In genomic region chr13:100594041-100594792, GRCm38 (mm10) we compare ENCODE assay signal across 8 mouse cellular contexts. TPM values are rescaled to one million over a fixed set of nuclear protein-coding genes. Genes with fewer than 3 reads are reported as not detected.
A peak's percentile ranks its signal among the peaks of the same experiment; 100 is the strongest.
DNase-seq lines count a peak whose midpoint lies in the region; ATAC-seq and TF ChIP-seq lines count a peak whose summit lies in the region.

No protein-coding gene starts in this region.

- no peaks in the 10 kb centered on the region for H3K9me3 ChIP-seq in MEL (replicated peaks; ENCODE audit: insufficient read depth, low read length)
- H3K9me3 ChIP-seq in embryonic facial prominence, embryonic 14.5 days (ENCODE audit: control insufficient read depth, low read length), result no peaks in the 10 kb centered on the region
- no peaks in the 10 kb centered on the region for H3K9me3 ChIP-seq in midbrain, embryonic 10.5 days (replicated peaks)

- peak; percentile 34 for DNase-seq in embryo, embryonic 10 days (ENCODE audit: low spot score)
- DNase-seq in embryo, embryonic 11 days, result no peak
- no peak for DNase-seq in MEL (ENCODE audit: low read depth, low spot score)
- DNase-seq in embryonic facial prominence, embryonic 14.5 days (ENCODE audit: low spot score), result peak; percentile 39
- peak; percentile 27 for DNase-seq in heart, postnatal 4 days
- peak; percentile 24 to 50 for DNase-seq in layer of hippocampus, adult 8-10 months (ENCODE audit: low spot score in 2 of 2)
- no peak for DNase-seq in midbrain, embryonic 10.5 days (ENCODE audit: low spot score)
- DNase-seq in thymus, postnatal 0 days (ENCODE audit: low spot score), result peak; percentile 58

- TF ChIP-seq RAD21 in MEL (IDR thresholded peaks at IDR 0.05; ENCODE audit: low read depth, low read length), result no peak

- H3K36me3 ChIP-seq in MEL (ENCODE audit: control insufficient read depth in 1 of 2, insufficient read depth in 2 of 2, low read length in 2 of 2), result no peaks in the 10 kb centered on the region
- no peaks in the 10 kb centered on the region for H3K36me3 ChIP-seq in embryonic facial prominence, embryonic 14.5 days (ENCODE audit: control insufficient read depth, insufficient read depth, low read length)
- no peaks in the 10 kb centered on the region for H3K36me3 ChIP-seq in midbrain, embryonic 10.5 days

- H3K4me3 ChIP-seq in MEL (ENCODE audit: control insufficient read depth in 1 of 2, insufficient read depth in 1 of 2, low read depth in 2 of 2, low read length in 2 of 2), result no peak overlapping the region
- H3K4me3 ChIP-seq in embryonic facial prominence, embryonic 14.5 days (ENCODE audit: low read depth, low read length), result no peak overlapping the region
- 0 out of 2 replicates have a peak overlapping the region, but pooled peaks have one; percentile 26 for H3K4me3 ChIP-seq in midbrain, embryonic 10.5 days

- H3K27ac ChIP-seq in MEL (ENCODE audit: control insufficient read depth, low read depth, low read length), result no peak overlapping the region
- H3K27ac ChIP-seq in embryonic facial prominence, embryonic 14.5 days (replicated peaks; ENCODE audit: low read depth, low read length), result no peak overlapping the region; the same call in 1 of the 2 replicates
- H3K27ac ChIP-seq in midbrain, embryonic 10.5 days (replicated peaks), result no peak overlapping the region

- TF ChIP-seq EP300 in MEL (IDR thresholded peaks at IDR 0.05; ENCODE audit: low read depth in 1 of 2, low read length in 2 of 2), result no peak

- peak; percentile 44; the same call in 1 of the 2 replicates for ATAC-seq in embryonic facial prominence, embryonic 14.5 days (ENCODE audit: low read depth)

- TF ChIP-seq CTCF in MEL (IDR thresholded peaks at IDR 0.05 in 2 of 3, conservative IDR thresholded peaks at IDR 0.05 in 1 of 3; ENCODE audit: control insufficient read depth in 1 of 3, insufficient read depth in 1 of 3, low read depth in 2 of 3, low read length in 3 of 3, poor library complexity in 1 of 3, severe bottlenecking in 1 of 3), result no peak

- H3K79me2 ChIP-seq in MEL (ENCODE audit: control insufficient read depth, insufficient read depth, low read length, poor library complexity), result no peaks in the 10 kb centered on the region

- H3K4me2 ChIP-seq in embryonic facial prominence, embryonic 14.5 days (ENCODE audit: low read depth, low read length), result 0 out of 2 replicates have a peak overlapping the region, but pooled peaks have one; percentile 3

- no peak overlapping the region for H3K9ac ChIP-seq in MEL (ENCODE audit: control insufficient read depth, low read depth, low read length, poor library complexity, severe bottlenecking)
- no peak overlapping the region for H3K9ac ChIP-seq in embryonic facial prominence, embryonic 14.5 days (ENCODE audit: low read depth, low read length)

- TF ChIP-seq POLR2A in MEL (IDR thresholded peaks at IDR 0.05; ENCODE audit: control insufficient read depth in 1 of 2, insufficient read depth in 1 of 2, low read depth in 1 of 2, low read length in 2 of 2, poor library complexity in 1 of 2), result no peak

- H3K4me1 ChIP-seq in MEL (ENCODE audit: control insufficient read depth in 1 of 2, insufficient read depth in 2 of 2, low read length in 2 of 2), result no peaks in the 10 kb centered on the region
- no peaks in the 10 kb centered on the region for H3K4me1 ChIP-seq in embryonic facial prominence, embryonic 14.5 days (ENCODE audit: control insufficient read depth, insufficient read depth, low read length)
- no peaks in the 10 kb centered on the region for H3K4me1 ChIP-seq in midbrain, embryonic 10.5 days

- WGBS in embryonic facial prominence, embryonic 14.5 days, result 72% methylated on average over 11 of the region's 17 CpGs
- 62% methylated on average over 11 of the region's 17 CpGs for WGBS in midbrain, embryonic 10.5 days

- H3K27me3 ChIP-seq in MEL (ENCODE audit: control insufficient read depth in 1 of 2, insufficient read depth in 2 of 2, low read length in 2 of 2), result no peaks in the 10 kb centered on the region
- no peaks in the 10 kb centered on the region for H3K27me3 ChIP-seq in embryonic facial prominence, embryonic 14.5 days (replicated peaks; ENCODE audit: control insufficient read depth, insufficient read depth, low read length)
- no peaks in the 10 kb centered on the region for H3K27me3 ChIP-seq in midbrain, embryonic 10.5 days (ENCODE audit: low read depth, poor library complexity, severe bottlenecking)

TF ChIP-seq in MEL, 35 proteins besides CTCF, POLR2A, EP300 and RAD21:
- TF ChIP-seq MXI1 (IDR thresholded peaks at IDR 0.05; ENCODE audit: low read depth, low read length), result no peak
- TF ChIP-seq USF1 (IDR thresholded peaks at IDR 0.05; ENCODE audit: low read depth, low read length), result 0 out of 2 replicates have a peak, but pooled peaks have one; percentile 14
- no peak for TF ChIP-seq POLR2AphosphoS5 (IDR thresholded peaks at IDR 0.05; ENCODE audit: borderline replicate concordance, low read depth, low read length)
- TF ChIP-seq SMC3 (IDR thresholded peaks at IDR 0.05; ENCODE audit: low read depth, low read length), result no peak
- no peak for TF ChIP-seq SIN3A (IDR thresholded peaks at IDR 0.05; ENCODE audit: low read length)

RNA-seq across cellular contexts. Expression of gene Marveld2, which starts 22.6 kb away (rescaled TPM):
- total RNA-seq in MEL (2012; rRNA removed), result not detected in 2 replicates
- polyA plus RNA-seq in MEL (2012; ENCODE audit: insufficient read depth in 1 of 2, insufficient read length in 2 of 2, low read depth in 1 of 2, low replicate concordance in 2 of 2, missing spikeins in 1 of 2), result not detected
- 6.1 and 8.4 TPM in 2 replicates for polyA plus RNA-seq in embryonic facial prominence, embryonic 14.5 days (2014; fragmentation: Nextera tagmentation; extraction: Ambion mirVana)
- 1 to 10 TPM; 1.7 to 2.0 TPM for total RNA-seq in heart, postnatal 4 days (2021)
- total RNA-seq in layer of hippocampus, adult 8-10 months (2022), result 1 to 10 TPM; 1.5 to 2.3 (median 1.5) TPM
- polyA plus RNA-seq in midbrain, embryonic 10.5 days (2016; fragmentation: Nextera tagmentation; extraction: Ambion mirVana), result 2.1 and 2.3 TPM in 2 replicates
- polyA plus RNA-seq in thymus, postnatal 0 days (2015; fragmentation: Nextera tagmentation; extraction: Ambion mirVana), result 1.5 TPM in 2 replicates

RNA-seq across cellular contexts. Expression of gene Ocln, which starts 41.7 kb away (rescaled TPM):
- 0.23 and 0.31 TPM in 2 replicates for total RNA-seq in MEL (2012; rRNA removed)
- under 1 TPM in 1 of 2 experiments, not detected in 1; 0.58 TPM for polyA plus RNA-seq in MEL (2012; ENCODE audit: insufficient read depth in 1 of 2, insufficient read length in 2 of 2, low read depth in 1 of 2, low replicate concordance in 2 of 2, missing spikeins in 1 of 2)
- 7.1 and 7.4 TPM in 2 replicates for polyA plus RNA-seq in embryonic facial prominence, embryonic 14.5 days (2014; fragmentation: Nextera tagmentation; extraction: Ambion mirVana)
- 1 to 10 TPM; 1.6 TPM for total RNA-seq in heart, postnatal 4 days (2021)
- total RNA-seq in layer of hippocampus, adult 8-10 months (2022), result 10 to 100 TPM in 3 of 4 experiments, 1 to 10 TPM in 1; 10.0 to 14.1 (median 11.3) TPM
- polyA plus RNA-seq in midbrain, embryonic 10.5 days (2016; fragmentation: Nextera tagmentation; extraction: Ambion mirVana), result 1.2 and 1.5 TPM in 2 replicates
- polyA plus RNA-seq in thymus, postnatal 0 days (2015; fragmentation: Nextera tagmentation; extraction: Ambion mirVana), result 1.6 and 2.2 TPM in 2 replicates

RNA-seq across cellular contexts. Expression of gene Ak6, which starts 56.6 kb away (rescaled TPM):
- total RNA-seq in MEL (2012; rRNA removed), result 234 and 247 TPM in 2 replicates
- polyA plus RNA-seq in MEL (2012; ENCODE audit: insufficient read depth in 1 of 2, insufficient read length in 2 of 2, low read depth in 1 of 2, low replicate concordance in 2 of 2, missing spikeins in 1 of 2), result 100 to 1,000 TPM; 199 to 216 TPM
- 257 and 266 TPM in 2 replicates for polyA plus RNA-seq in embryonic facial prominence, embryonic 14.5 days (2014; fragmentation: Nextera tagmentation; extraction: Ambion mirVana)
- 100 to 1,000 TPM; 102 to 106 TPM for total RNA-seq in heart, postnatal 4 days (2021)
- 10 to 100 TPM; 84.4 to 91.1 (median 87.4) TPM for total RNA-seq in layer of hippocampus, adult 8-10 months (2022)
- polyA plus RNA-seq in midbrain, embryonic 10.5 days (2016; fragmentation: Nextera tagmentation; extraction: Ambion mirVana), result 342 and 358 TPM in 2 replicates
- 314 TPM in 2 replicates for polyA plus RNA-seq in thymus, postnatal 0 days (2015; fragmentation: Nextera tagmentation; extraction: Ambion mirVana)

RNA-seq across cellular contexts. Expression of gene Rad17, which starts 56.6 kb away (rescaled TPM):
- 29.4 and 31.2 TPM in 2 replicates for total RNA-seq in MEL (2012; rRNA removed)
- polyA plus RNA-seq in MEL (2012; ENCODE audit: insufficient read depth in 1 of 2, insufficient read length in 2 of 2, low read depth in 1 of 2, low replicate concordance in 2 of 2, missing spikeins in 1 of 2), result 10 to 100 TPM in 1 of 2 experiments, not detected in 1; 21.7 TPM
- 22.4 and 22.6 TPM in 2 replicates for polyA plus RNA-seq in embryonic facial prominence, embryonic 14.5 days (2014; fragmentation: Nextera tagmentation; extraction: Ambion mirVana)
- total RNA-seq in heart, postnatal 4 days (2021), result 10 to 100 TPM; 21.8 to 22.5 TPM
- total RNA-seq in layer of hippocampus, adult 8-10 months (2022), result 10 to 100 TPM; 15.4 to 18.9 (median 15.7) TPM
- polyA plus RNA-seq in midbrain, embryonic 10.5 days (2016; fragmentation: Nextera tagmentation; extraction: Ambion mirVana), result 20.0 and 21.7 TPM in 2 replicates
- polyA plus RNA-seq in thymus, postnatal 0 days (2015; fragmentation: Nextera tagmentation; extraction: Ambion mirVana), result 21.7 and 25.2 TPM in 2 replicates

RNA-seq across cellular contexts. Expression of gene Taf9, which starts 57.2 kb away (rescaled TPM):
- 19.8 and 23.7 TPM in 2 replicates for total RNA-seq in MEL (2012; rRNA removed)
- 10 to 100 TPM in 1 of 2 experiments, not detected in 1; 38.5 TPM for polyA plus RNA-seq in MEL (2012; ENCODE audit: insufficient read depth in 1 of 2, insufficient read length in 2 of 2, low read depth in 1 of 2, low replicate concordance in 2 of 2, missing spikeins in 1 of 2)
- 21.6 and 22.3 TPM in 2 replicates for polyA plus RNA-seq in embryonic facial prominence, embryonic 14.5 days (2014; fragmentation: Nextera tagmentation; extraction: Ambion mirVana)
- total RNA-seq in heart, postnatal 4 days (2021), result 10 to 100 TPM; 19.8 to 20.3 TPM
- total RNA-seq in layer of hippocampus, adult 8-10 months (2022), result 10 to 100 TPM; 16.1 to 27.4 (median 22.3) TPM
- 20.6 and 22.1 TPM in 2 replicates for polyA plus RNA-seq in midbrain, embryonic 10.5 days (2016; fragmentation: Nextera tagmentation; extraction: Ambion mirVana)
- polyA plus RNA-seq in thymus, postnatal 0 days (2015; fragmentation: Nextera tagmentation; extraction: Ambion mirVana), result 50.4 and 55.8 TPM in 2 replicates

Comparison
In these comparisons a context has a peak if more than half of its experiments do, and no peak if none do; other contexts are left out.
1. DNase-seq: peak in embryo, embryonic 10 days (single experiment), embryonic facial prominence, embryonic 14.5 days (single experiment), heart, postnatal 4 days (single experiment), layer of hippocampus, adult 8-10 months (2 of 2) and thymus, postnatal 0 days (single experiment); none in embryo, embryonic 11 days (single experiment), MEL (single experiment) and midbrain, embryonic 10.5 days (single experiment).